Mouse (Mus musculus) midbrain, embryonic 10.5 days (tissue): ENCODE data around the gene Grk4. TPM values are rescaled to one million over a fixed set of nuclear protein-coding genes. Genes with fewer than 3 reads are reported as not detected.

Experiments
- microRNA counts: library from miRNA; unstranded; fragments of <30 nt; microRNA quantifications from one replicate; lab custom pipeline; 2017
- microRNA-seq: library from miRNA; unstranded; fragments of <30 nt; microRNA quantifications from one replicate; pipeline ENCODE4, GENCODE M21; 2017
- polyA plus RNA-seq: library from polyadenylated mRNA; unstranded; fragments of >200 nt; fragmentation: Nextera tagmentation; extraction: Ambion mirVana; gene quantifications from 2 replicates; pipeline ENCODE4 v1.2.1, GENCODE M21; 2016

Grk4 gene
- polyA plus RNA-seq, 1 experiment from 2014 or later: 1.8 TPM

MicroRNAs within 50 kb of the gene (microRNA counts, 519-probe panel; counts per million panel counts)
- microRNA mmu-miR-467g (lab: Ali Mortazavi, UCI): not detected

Small RNA genes within 50 kb of the gene (microRNA-seq; reads per million reads assigned to microRNA genes)
- gene Mir467g: not detected

Other genes with a start within 250 kb of the Grk4 start
- gene Tnip2, start 146.4 kb upstream of the Grk4 start, polyA plus RNA-seq: 5.3 and 8.0 TPM in 2 replicates
- gene Sh3bp2, start 134.5 kb upstream of the Grk4 start, polyA plus RNA-seq: 6.4 and 10.3 TPM in 2 replicates
- 166 and 195 TPM in 2 replicates for gene Add1, start 86.7 kb upstream of the Grk4 start, polyA plus RNA-seq
- 89.2 and 107 TPM in 2 replicates for gene Mfsd10, start 23.2 kb upstream of the Grk4 start, polyA plus RNA-seq
- 27.0 and 27.4 TPM in 2 replicates for gene Nop14, start 231 bp upstream of the Grk4 start, polyA plus RNA-seq
- 13.2 and 17.1 TPM in 2 replicates for gene Htt, start 101.4 kb downstream of the Grk4 start, polyA plus RNA-seq
- 0.47 and 0.49 TPM in 2 replicates for gene Msantd1, start 247.6 kb downstream of the Grk4 start, polyA plus RNA-seq